Mouse (Mus musculus): ENCODE results near the gene Sirt5. TPM values are rescaled to one million over a fixed set of nuclear protein-coding genes. Genes with fewer than 3 reads are reported as not detected.
A peak's percentile ranks its signal among the peaks of the same experiment; 100 is the strongest.

Sirt5 gene
- polyA plus RNA-seq (2012; rRNA removed), result 2.0 and 2.1 TPM in 2 replicates

DNA sequence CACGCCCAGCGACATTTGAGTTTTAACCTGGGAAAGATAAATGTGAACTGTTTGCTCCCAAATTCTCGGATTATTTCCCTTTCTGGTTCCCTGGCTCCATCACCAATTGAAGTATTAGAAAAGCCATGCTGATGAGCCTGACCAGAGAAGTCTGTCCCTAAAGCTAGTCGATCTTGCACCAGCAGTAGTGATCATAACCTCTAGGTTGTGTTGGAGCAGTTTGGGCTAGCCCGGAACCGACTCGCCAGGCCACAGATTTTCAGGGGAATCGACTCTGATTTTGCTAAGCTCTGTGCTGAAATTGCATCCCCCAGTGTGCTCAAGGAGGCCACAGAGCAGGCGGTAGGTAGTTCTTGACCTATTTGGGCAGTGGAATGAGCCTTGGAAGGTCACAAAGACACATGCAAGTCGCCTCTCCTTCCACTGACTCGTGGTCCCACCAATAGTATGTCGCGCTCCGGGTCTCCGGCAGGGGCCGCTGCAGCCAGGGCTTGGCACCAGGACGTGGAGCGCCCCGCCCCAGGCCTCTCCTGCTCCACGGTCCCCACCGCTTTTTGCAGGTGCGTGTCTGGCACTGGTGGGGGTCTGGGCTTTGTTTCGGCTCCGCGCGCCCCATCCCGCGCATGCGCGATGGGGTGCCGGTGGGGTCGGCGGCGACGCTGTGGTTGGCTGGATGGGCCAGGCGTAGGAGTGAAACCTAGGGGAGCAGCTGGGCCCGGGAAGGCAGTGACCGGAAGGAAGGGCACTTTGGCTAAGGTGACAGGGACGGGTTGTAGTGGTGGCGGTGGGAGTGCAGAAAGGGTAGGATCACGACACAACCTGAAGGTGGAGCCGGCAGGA, at the start of gene Sirt5:
Sirt5 (plus strand) TSS at position 512 of the 840 bp plus-strand sequence.
- WGBS, result 13% methylated on average over 42 of the region's 42 CpGs
- no peak within 1 kb of the TSS for H3K27ac ChIP-seq (ENCODE audit: insufficient read depth, low read depth, low read length)
- TF ChIP-seq POLR2A (IDR thresholded peaks at IDR 0.05; ENCODE audit: low read depth, low read length), result no peak
- TF ChIP-seq CTCF (IDR thresholded peaks at IDR 0.05; ENCODE audit: extremely low read depth, insufficient read length, insufficient replicate concordance, low read depth, low read length), result peak; percentile 75

DNA sequence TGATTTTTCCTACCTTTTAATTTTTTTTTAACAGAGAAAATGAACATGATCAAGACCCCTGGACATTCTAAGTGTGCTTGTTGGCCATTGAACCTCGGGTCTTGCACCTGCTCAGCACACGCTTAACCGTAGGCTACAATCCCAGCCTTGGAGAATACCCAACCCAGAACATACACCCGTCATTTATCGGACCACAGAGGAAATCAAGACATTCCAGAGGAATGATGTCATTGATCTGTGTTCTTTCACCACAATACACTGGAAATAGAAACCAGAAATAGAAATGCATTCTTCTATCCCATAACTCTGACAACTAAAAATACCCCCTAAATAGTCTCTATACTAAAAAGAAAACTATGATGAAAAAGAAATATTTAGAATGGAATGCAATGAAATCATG, 47.9 kb upstream of the Sirt5 start:
- 62% methylated on average over 5 of the region's 5 CpGs for WGBS
- H3K4me3 ChIP-seq (ENCODE audit: low read depth, low read length), result no peak overlapping the region
- no peak overlapping the region for H3K27ac ChIP-seq (ENCODE audit: insufficient read depth, low read depth, low read length)
- no peaks in the 10 kb centered on the region for H3K4me1 ChIP-seq (ENCODE audit: control insufficient read depth, insufficient read depth, insufficient read length, low read length)
- TF ChIP-seq POLR2A (IDR thresholded peaks at IDR 0.05; ENCODE audit: low read depth, low read length) (no peak), CTCF (IDR thresholded peaks at IDR 0.05; ENCODE audit: extremely low read depth, insufficient read length, insufficient replicate concordance, low read depth, low read length) (no peak)
- H3K36me3 ChIP-seq (ENCODE audit: control insufficient read depth, insufficient read depth, low read length), result no peaks in the 10 kb centered on the region
- no peaks in the 10 kb centered on the region for H3K27me3 ChIP-seq (ENCODE audit: control insufficient read depth, insufficient read depth, low read length)

More for the DNA sequence above, at the start of gene Sirt5:
- H3K36me3 ChIP-seq (ENCODE audit: control insufficient read depth, insufficient read depth, low read length), result no peaks in the 10 kb centered on the region
- H3K4me1 ChIP-seq (ENCODE audit: control insufficient read depth, insufficient read depth, insufficient read length, low read length), result peaks cover 6% of the 10 kb centered on the region
- H3K27me3 ChIP-seq (ENCODE audit: control insufficient read depth, insufficient read depth, low read length), result no peaks in the 10 kb centered on the region
- peak within 1 kb of the TSS; percentile 88 for H3K4me3 ChIP-seq (ENCODE audit: low read depth, low read length)

DNA sequence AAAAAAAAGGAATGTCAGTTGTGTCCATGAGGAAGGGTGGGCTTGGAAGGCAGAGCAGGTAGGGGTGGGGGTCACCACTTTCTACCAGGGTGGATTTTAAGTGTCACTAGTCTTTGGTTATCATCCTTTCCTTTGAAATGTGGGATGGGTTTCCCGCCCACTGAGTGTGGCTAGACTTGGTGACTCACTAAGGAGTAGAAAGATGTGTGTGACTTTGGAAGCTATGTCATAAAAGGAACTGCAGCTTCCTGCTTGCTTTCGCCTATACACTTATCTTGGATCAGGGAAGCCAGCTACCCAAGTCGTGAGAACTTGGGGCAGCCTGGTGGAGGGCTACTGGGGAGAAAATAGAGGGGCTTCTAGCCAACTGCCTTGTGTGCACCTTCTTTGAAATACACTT, 45.9 kb upstream of the Sirt5 start:
- H3K27me3 ChIP-seq (ENCODE audit: control insufficient read depth, insufficient read depth, low read length), result no peaks in the 10 kb centered on the region
- no peak for TF ChIP-seq CTCF (IDR thresholded peaks at IDR 0.05; ENCODE audit: extremely low read depth, insufficient read length, insufficient replicate concordance, low read depth, low read length)
- no peak for TF ChIP-seq POLR2A (IDR thresholded peaks at IDR 0.05; ENCODE audit: low read depth, low read length)
- H3K4me1 ChIP-seq (ENCODE audit: control insufficient read depth, insufficient read depth, insufficient read length, low read length), result no peaks in the 10 kb centered on the region
- H3K27ac ChIP-seq (ENCODE audit: insufficient read depth, low read depth, low read length), result no peak overlapping the region
- 37% methylated on average over 3 of the region's 3 CpGs for WGBS
- H3K4me3 ChIP-seq (ENCODE audit: low read depth, low read length), result no peak overlapping the region
- H3K36me3 ChIP-seq (ENCODE audit: control insufficient read depth, insufficient read depth, low read length), result no peaks in the 10 kb centered on the region

DNA sequence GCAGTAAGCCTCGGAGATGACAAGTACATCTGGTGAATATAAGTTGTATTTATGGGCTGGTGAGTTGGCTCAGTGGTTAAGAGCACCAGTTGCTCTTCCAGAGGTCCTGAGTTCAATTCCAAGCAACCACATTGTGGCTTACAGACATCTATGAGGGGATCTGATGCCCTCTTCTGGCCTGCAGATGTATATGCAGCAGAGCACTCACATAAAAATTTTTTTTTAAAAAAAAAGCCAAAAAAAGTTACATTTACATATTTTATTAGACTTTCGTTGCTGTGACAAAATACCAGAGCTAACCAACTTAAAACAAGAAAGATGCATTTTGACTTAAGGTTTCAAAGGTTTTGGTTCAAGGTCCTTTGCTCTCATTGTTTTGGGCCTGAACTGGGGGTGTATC, 43.8 kb upstream of the Sirt5 start:
- no peaks in the 10 kb centered on the region for H3K36me3 ChIP-seq (ENCODE audit: control insufficient read depth, insufficient read depth, low read length)
- H3K27ac ChIP-seq (ENCODE audit: insufficient read depth, low read depth, low read length), result no peak overlapping the region
- no peak overlapping the region for H3K4me3 ChIP-seq (ENCODE audit: low read depth, low read length)
- WGBS, result 74% methylated on average over 2 of the region's 2 CpGs
- no peaks in the 10 kb centered on the region for H3K27me3 ChIP-seq (ENCODE audit: control insufficient read depth, insufficient read depth, low read length)
- TF ChIP-seq CTCF (IDR thresholded peaks at IDR 0.05; ENCODE audit: extremely low read depth, insufficient read length, insufficient replicate concordance, low read depth, low read length) (no peak), POLR2A (IDR thresholded peaks at IDR 0.05; ENCODE audit: low read depth, low read length) (no peak)
- H3K4me1 ChIP-seq (ENCODE audit: control insufficient read depth, insufficient read depth, insufficient read length, low read length), result no peaks in the 10 kb centered on the region

DNA sequence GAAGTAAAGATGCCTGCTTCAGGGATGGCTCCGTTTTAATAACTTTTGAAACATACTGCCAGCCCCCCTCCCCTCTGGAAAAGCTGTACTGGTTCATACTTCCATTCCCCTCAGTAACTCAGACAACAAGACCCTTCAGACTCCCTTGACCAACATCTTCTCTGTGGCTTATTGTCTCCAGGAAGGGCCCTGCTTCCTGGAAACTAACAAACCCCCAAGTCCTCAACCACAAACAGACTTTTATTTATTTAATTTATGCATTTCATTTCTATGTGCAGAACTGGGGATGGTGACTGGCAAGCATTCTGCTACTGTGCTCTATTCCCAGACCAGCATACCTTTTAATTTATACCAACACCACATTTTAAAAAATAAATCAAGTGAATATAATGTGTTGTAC, 39.9 kb upstream of the Sirt5 start:
- 63% methylated on average over 1 of the region's 1 CpGs for WGBS

GRCm38 (mm10) chr13:43331721-43332444, 33.4 kb upstream of the Sirt5 start:
- TF ChIP-seq POLR2A (IDR thresholded peaks at IDR 0.05; ENCODE audit: low read depth, low read length) (no peak), CTCF (IDR thresholded peaks at IDR 0.05; ENCODE audit: extremely low read depth, insufficient read length, insufficient replicate concordance, low read depth, low read length) (no peak)
- H3K27ac ChIP-seq (ENCODE audit: insufficient read depth, low read depth, low read length), result no peak overlapping the region
- no peaks in the 10 kb centered on the region for H3K36me3 ChIP-seq (ENCODE audit: control insufficient read depth, insufficient read depth, low read length)
- H3K27me3 ChIP-seq (ENCODE audit: control insufficient read depth, insufficient read depth, low read length), result no peaks in the 10 kb centered on the region
- no peak overlapping the region for H3K4me3 ChIP-seq (ENCODE audit: low read depth, low read length)
- no peaks in the 10 kb centered on the region for H3K4me1 ChIP-seq (ENCODE audit: control insufficient read depth, insufficient read depth, insufficient read length, low read length)
- WGBS, result 54% methylated on average over 11 of the region's 11 CpGs

More for the DNA sequence above, 39.9 kb upstream of the Sirt5 start:
- Histone ChIP-seq H3K4me1 (ENCODE audit: control insufficient read depth, insufficient read depth, insufficient read length, low read length) (no peaks in the 10 kb centered on the region), H3K36me3 (ENCODE audit: control insufficient read depth, insufficient read depth, low read length) (no peaks in the 10 kb centered on the region), H3K27ac (ENCODE audit: insufficient read depth, low read depth, low read length) (no peak overlapping the region), H3K4me3 (ENCODE audit: low read depth, low read length) (no peak overlapping the region), H3K27me3 (ENCODE audit: control insufficient read depth, insufficient read depth, low read length) (no peaks in the 10 kb centered on the region)
- TF ChIP-seq CTCF (IDR thresholded peaks at IDR 0.05; ENCODE audit: extremely low read depth, insufficient read length, insufficient replicate concordance, low read depth, low read length), result no peak
- no peak for TF ChIP-seq POLR2A (IDR thresholded peaks at IDR 0.05; ENCODE audit: low read depth, low read length)

- 47% methylated on average over 7 of the region's 7 CpGs for WGBS
- Histone ChIP-seq H3K4me1 (ENCODE audit: control insufficient read depth, insufficient read depth, insufficient read length, low read length) (no peaks in the 10 kb centered on the region), H3K36me3 (ENCODE audit: control insufficient read depth, insufficient read depth, low read length) (no peaks in the 10 kb centered on the region), H3K27me3 (ENCODE audit: control insufficient read depth, insufficient read depth, low read length) (no peaks in the 10 kb centered on the region), H3K4me3 (ENCODE audit: low read depth, low read length) (no peak overlapping the region), H3K27ac (ENCODE audit: insufficient read depth, low read depth, low read length) (no peak overlapping the region)
- TF ChIP-seq POLR2A (IDR thresholded peaks at IDR 0.05; ENCODE audit: low read depth, low read length), result no peak
Observed at GRCm38 (mm10) chr13:43332591-43332990, 32.7 kb upstream of the Sirt5 start.
